Mouse (Mus musculus): ENCODE results near the gene Msantd2. TPM values are rescaled to one million over a fixed set of nuclear protein-coding genes. Genes with fewer than 3 reads are reported as not detected.

The Msantd2 gene
- total and polyA plus RNA-seq, 2 experiments from 2014 or later: 5.3 to 6.4 TPM

DNA sequence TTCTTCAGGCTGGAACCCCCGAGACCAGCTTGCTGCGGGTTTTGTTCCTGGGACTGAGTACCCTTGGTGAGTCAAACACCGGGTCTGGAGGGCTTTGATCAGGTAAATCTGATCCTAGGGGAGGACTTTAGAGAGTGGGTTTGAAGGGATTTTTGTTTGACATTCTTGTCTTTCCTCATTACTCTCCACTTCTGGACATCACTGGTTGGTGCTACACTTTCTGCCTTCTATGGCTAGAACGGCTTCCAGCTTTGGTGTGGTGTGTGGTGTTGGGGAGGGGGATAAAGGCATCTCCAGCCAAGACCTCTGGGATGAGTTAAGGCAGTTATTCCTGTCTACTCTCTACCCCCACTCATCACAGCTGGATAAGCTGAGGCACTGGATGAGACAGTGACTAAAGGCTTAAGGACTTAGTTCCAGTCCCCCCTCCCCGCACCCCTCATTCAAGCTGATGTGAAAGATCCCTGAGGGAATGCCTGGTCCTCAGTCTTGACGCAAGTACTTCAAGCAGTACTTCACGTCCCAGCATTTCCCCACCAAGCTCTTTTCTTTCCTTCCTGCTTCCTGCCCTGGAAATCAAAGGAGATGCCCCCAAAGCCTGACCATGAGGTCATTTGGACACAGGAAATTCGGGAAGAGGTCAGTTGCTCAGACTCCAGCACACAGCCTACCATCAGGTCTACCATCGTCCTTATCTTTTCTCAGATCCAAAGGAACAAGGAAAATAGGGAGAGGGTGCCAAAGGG, 39.3 kb downstream of the Msantd2 start:
- no peaks in the 10 kb centered on the region for H3K4me1 ChIP-seq (ENCODE audit: control insufficient read depth, insufficient read depth)
- peak overlapping the region; percentile 65 for H3K9ac ChIP-seq (replicated peaks; ENCODE audit: low read depth, low read length)
- DNase-seq (ENCODE audit: low spot score) (peak; percentile 39), ATAC-seq (ENCODE audit: insufficient read depth, low read depth) (no peak)
- H3K4me2 ChIP-seq (ENCODE audit: low read depth, low read length): peak overlapping the region; percentile 74
- 37% methylated on average over 9 of the region's 9 CpGs for WGBS
- TF ChIP-seq CTCF (IDR thresholded peaks at IDR 0.05; ENCODE audit: low read depth) (no peak), EP300 (IDR thresholded peaks at IDR 0.05; ENCODE audit: low read depth) (peak; percentile 94)
- no peaks in the 10 kb centered on the region for H3K9me3 ChIP-seq (replicated peaks; ENCODE audit: control insufficient read depth, low read length)
- peak overlapping the region; percentile 91 for H3K27ac ChIP-seq (ENCODE audit: low read depth)
- peaks cover 2% of the 10 kb centered on the region; the same call in 1 of the 2 replicates for H3K36me3 ChIP-seq (replicated peaks; ENCODE audit: control insufficient read depth, insufficient read depth, low read length)
- peaks cover 15% of the 10 kb centered on the region; the same call in 1 of the 2 replicates for H3K27me3 ChIP-seq (ENCODE audit: control insufficient read depth, insufficient read depth, low read length)
- H3K4me3 ChIP-seq (ENCODE audit: low read depth, low read length): peak overlapping the region; percentile 47

DNA sequence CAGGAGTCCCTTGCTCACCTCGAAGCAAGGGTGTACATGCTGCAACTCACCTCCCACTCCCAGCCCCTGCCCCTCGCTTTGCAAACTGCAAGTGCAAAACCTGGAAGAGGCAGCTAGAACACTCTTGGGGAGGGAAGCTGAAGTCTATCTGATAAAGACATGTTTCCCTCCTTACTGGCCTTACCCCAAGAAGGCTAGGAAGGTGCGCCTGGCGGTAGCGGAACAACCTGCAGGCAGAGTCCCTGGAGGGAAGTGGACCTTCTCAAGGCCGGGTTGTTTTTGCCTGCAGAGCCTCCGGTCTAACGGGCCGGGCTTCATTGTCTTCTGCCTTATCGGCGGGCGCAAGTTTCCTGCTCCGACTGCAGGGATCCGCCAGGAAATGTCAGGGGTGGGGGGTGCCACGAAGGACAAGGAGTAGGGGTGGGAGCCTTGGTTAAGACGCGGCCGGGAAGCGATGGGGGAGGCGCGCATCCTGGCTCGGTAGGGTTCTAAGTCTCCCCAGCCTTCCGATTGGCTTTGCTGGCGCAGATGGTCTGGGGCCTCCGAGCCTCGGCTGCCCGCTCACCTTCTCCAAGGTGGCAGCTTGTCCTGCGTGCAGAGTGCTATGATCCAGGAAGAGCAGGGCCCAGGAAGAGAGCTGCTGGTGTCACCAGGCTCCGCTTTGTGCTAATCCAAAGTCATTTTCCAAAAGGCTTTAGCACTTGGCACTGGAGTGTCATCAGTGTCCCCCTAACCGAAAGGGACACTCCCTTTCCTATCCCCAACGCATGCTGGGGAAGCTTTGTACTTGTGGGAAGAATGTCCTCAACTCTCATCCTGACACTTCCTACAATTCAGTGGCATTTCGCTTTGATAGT, 41.1 kb downstream of the Msantd2 start:
- Histone ChIP-seq H3K27me3 (ENCODE audit: control insufficient read depth, insufficient read depth, low read length) (peaks cover 15% of the 10 kb centered on the region; the same call in 1 of the 2 replicates), H3K4me1 (ENCODE audit: control insufficient read depth, insufficient read depth) (no peaks in the 10 kb centered on the region), H3K4me2 (ENCODE audit: low read depth, low read length) (peak overlapping the region; percentile 74), H3K4me3 (ENCODE audit: low read depth, low read length) (peak overlapping the region; percentile 47), H3K27ac (ENCODE audit: low read depth) (peak overlapping the region; percentile 91), H3K9ac (replicated peaks; ENCODE audit: low read depth, low read length) (peak overlapping the region; percentile 65), H3K36me3 (replicated peaks; ENCODE audit: control insufficient read depth, insufficient read depth, low read length) (0 out of 2 replicates have a peak, but pooled peaks cover 3% of the 10 kb centered on the region), H3K9me3 (replicated peaks; ENCODE audit: control insufficient read depth, low read length) (no peaks in the 10 kb centered on the region)
- DNase-seq (ENCODE audit: low spot score) (peak; percentile 76), ATAC-seq (ENCODE audit: insufficient read depth, low read depth) (peak; percentile 74)
- WGBS: 2% methylated on average over 32 of the region's 32 CpGs
- TF ChIP-seq CTCF (IDR thresholded peaks at IDR 0.05; ENCODE audit: low read depth) (peak; percentile 33; the same call in 1 of the 2 replicates), EP300 (IDR thresholded peaks at IDR 0.05; ENCODE audit: low read depth) (peak; percentile 96)

DNA sequence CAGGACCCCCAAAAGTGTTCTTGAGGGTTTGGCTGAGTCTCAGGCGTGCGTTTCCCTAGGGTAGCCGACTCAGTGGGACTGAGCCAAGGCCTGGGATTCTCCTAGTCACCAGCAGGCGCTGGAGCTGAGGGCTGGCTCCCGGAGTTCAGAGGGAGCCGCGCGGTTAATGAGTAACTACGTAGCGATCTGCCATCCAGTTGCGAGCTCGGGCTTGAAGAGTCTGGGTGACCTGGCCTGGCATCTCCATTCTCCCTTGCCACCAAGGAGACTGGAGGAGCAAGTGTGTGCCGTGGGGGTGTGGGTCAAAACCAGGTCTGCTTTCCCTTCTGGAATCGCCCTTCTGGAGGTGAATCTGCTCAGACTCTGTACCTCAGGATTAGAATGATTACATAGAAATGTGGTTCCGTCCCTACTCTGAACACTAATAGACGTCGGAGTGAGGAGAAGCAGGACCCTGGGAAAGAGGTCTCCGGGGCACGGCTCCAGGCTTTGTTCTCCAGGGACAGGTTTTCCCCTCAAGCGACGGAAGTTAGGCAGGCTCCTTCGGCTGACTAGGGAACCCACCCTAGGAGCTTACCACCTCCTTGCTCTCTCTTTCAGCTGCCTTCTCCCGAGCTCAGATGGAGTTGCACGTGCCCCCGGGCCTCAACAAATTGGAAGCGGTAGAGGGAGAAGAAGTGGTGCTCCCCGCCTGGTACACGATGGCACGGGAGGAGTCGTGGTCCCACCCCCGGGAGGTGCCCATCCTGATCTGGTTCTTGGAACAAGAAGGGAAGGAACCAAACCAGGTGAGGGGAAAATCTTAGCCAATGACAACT, 42.0 kb downstream of the Msantd2 start:
- peak; percentile 47 for TF ChIP-seq CTCF (IDR thresholded peaks at IDR 0.05; ENCODE audit: low read depth)
- TF ChIP-seq EP300 (IDR thresholded peaks at IDR 0.05; ENCODE audit: low read depth): no peak
- H3K9me3 ChIP-seq (replicated peaks; ENCODE audit: control insufficient read depth, low read length): no peaks in the 10 kb centered on the region
- peak overlapping the region; percentile 91 for H3K27ac ChIP-seq (ENCODE audit: low read depth)
- no peaks in the 10 kb centered on the region for H3K4me1 ChIP-seq (ENCODE audit: control insufficient read depth, insufficient read depth)
- ATAC-seq (ENCODE audit: insufficient read depth, low read depth): peak; percentile 68
- peak; percentile 73 for DNase-seq (ENCODE audit: low spot score)
- 0 out of 2 replicates have a peak, but pooled peaks cover 3% of the 10 kb centered on the region for H3K36me3 ChIP-seq (replicated peaks; ENCODE audit: control insufficient read depth, insufficient read depth, low read length)
- H3K27me3 ChIP-seq (ENCODE audit: control insufficient read depth, insufficient read depth, low read length): peaks cover 15% of the 10 kb centered on the region; the same call in 1 of the 2 replicates
- H3K9ac ChIP-seq (replicated peaks; ENCODE audit: low read depth, low read length): peak overlapping the region; percentile 49
- 4% methylated on average over 31 of the region's 31 CpGs for WGBS
- peak overlapping the region; percentile 74 for H3K4me2 ChIP-seq (ENCODE audit: low read depth, low read length)
- H3K4me3 ChIP-seq (ENCODE audit: low read depth, low read length): peak overlapping the region; percentile 47

DNA sequence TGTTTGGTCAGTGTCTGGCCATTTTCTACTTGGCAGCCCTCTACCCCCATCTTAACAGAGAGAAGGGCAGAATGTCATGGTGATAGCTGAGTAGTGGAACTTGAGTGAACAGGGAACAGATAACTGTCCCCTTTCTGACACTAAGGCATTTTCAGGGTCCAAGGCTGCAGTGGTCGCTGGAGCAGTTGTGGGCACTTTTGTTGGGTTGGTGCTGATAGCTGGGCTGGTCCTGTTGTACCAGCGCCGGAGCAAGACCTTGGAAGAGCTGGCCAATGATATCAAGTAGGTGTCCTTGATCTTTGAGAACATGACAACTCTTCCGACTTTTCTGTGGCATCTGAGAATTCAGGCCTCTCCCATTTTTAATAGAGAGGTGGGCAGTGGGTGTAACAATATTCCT, 47.7 kb downstream of the Msantd2 start:
- Histone ChIP-seq H3K4me3 (ENCODE audit: low read depth, low read length) (no peak overlapping the region), H3K4me1 (ENCODE audit: control insufficient read depth, insufficient read depth) (peaks cover 6% of the 10 kb centered on the region; the same call in 1 of the 2 replicates), H3K27ac (ENCODE audit: low read depth) (no peak overlapping the region), H3K9ac (replicated peaks; ENCODE audit: low read depth, low read length) (no peak overlapping the region), H3K4me2 (ENCODE audit: low read depth, low read length) (no peak overlapping the region), H3K9me3 (replicated peaks; ENCODE audit: control insufficient read depth, low read length) (no peaks in the 10 kb centered on the region), H3K27me3 (ENCODE audit: control insufficient read depth, insufficient read depth, low read length) (no peaks in the 10 kb centered on the region), H3K36me3 (replicated peaks; ENCODE audit: control insufficient read depth, insufficient read depth, low read length) (0 out of 2 replicates have a peak, but pooled peaks cover 8% of the 10 kb centered on the region)
- 61% methylated on average over 4 of the region's 4 CpGs for WGBS
- ATAC-seq (ENCODE audit: insufficient read depth, low read depth): no peak
- DNase-seq (ENCODE audit: low spot score): no peak
- TF ChIP-seq CTCF (IDR thresholded peaks at IDR 0.05; ENCODE audit: low read depth) (no peak), EP300 (IDR thresholded peaks at IDR 0.05; ENCODE audit: low read depth) (no peak)
